Mouse (Mus musculus) myocyte (in vitro differentiated cells): ENCODE measurements around the gene Olfr1252.

Source experiments
- E2F4 ChIP-seq: IDR thresholded peaks from one replicate; pipeline ENCODE4 v1.6.1; 2011; ENCODE audit warnings: mild to moderate bottlenecking, control low read depth, moderate library complexity; ENCODE audit not compliant: insufficient read depth
- MAX ChIP-seq: IDR thresholded peaks from one replicate; pipeline ENCODE4 v1.6.1; 2011; ENCODE audit warnings: low read depth, mild to moderate bottlenecking, control low read depth
- MYOD1 ChIP-seq, 3 experiments: IDR thresholded peaks; one replicate each; pipeline ENCODE4 v1.6.1; 2011; ENCODE audit warnings: control low read depth in 2 of 3, low read depth in 2 of 3, mild to moderate bottlenecking in 2 of 3, moderate library complexity in 1 of 3; ENCODE audit not compliant: insufficient read length in 2 of 3, control insufficient read depth in 1 of 3
- MYOG ChIP-seq, 3 experiments: IDR thresholded peaks; one replicate each; pipeline ENCODE4 v1.6.1; 2011; ENCODE audit warnings: control low read depth in 2 of 3, low read depth in 2 of 3, mild to moderate bottlenecking in 2 of 3; ENCODE audit not compliant: insufficient read length in 2 of 3, control insufficient read depth in 1 of 3, insufficient read depth in 1 of 3
- POLR2A ChIP-seq: IDR thresholded peaks from one replicate; pipeline ENCODE4 v1.6.1; 2011; ENCODE audit warnings: low read depth, mild to moderate bottlenecking, control low read depth, moderate library complexity; ENCODE audit not compliant: insufficient read length
- POLR2AphosphoS2 ChIP-seq: IDR thresholded peaks from one replicate; pipeline ENCODE4 v1.6.1; 2011; ENCODE audit warnings: low read depth, control low read depth; ENCODE audit not compliant: insufficient read length
- REST ChIP-seq: IDR thresholded peaks from one replicate; pipeline ENCODE4 v1.6.1; 2011; ENCODE audit warnings: mild to moderate bottlenecking, control low read depth, moderate library complexity; ENCODE audit not compliant: insufficient read depth, insufficient read length

DNA sequence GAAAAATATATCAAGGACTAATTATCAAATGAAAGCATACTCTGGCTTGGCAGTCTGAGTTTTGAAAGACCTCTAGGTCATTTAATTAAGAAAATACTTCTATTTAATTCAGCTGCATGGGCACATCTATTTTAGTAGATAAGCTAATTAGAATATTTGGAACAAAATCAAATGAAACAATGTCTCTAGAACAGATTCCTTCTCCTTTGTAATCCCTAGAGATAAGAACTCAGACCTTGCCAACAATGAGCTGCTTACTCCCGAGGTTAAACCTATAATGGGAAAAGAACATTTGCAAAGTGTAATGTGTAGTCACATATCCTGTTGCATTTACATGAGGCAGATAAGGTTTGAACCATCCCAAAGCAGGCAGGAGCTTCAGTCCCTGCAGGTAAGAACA, at the start of gene Olfr1252:
- no peak for TF ChIP-seq REST
- TF ChIP-seq MAX, result no peak
- no peak for TF ChIP-seq MYOG (IDR thresholded peaks at IDR 0.05; ENCODE audit: control insufficient read depth in 1 of 3, insufficient read depth in 1 of 3, insufficient read length in 2 of 3, low read depth in 2 of 3)
- no peak for TF ChIP-seq POLR2A
- no peak for TF ChIP-seq MYOD1 (IDR thresholded peaks at IDR 0.05; ENCODE audit: control insufficient read depth in 1 of 3, insufficient read length in 2 of 3, low read depth in 2 of 3)
- TF ChIP-seq POLR2AphosphoS2, result no peak
- TF ChIP-seq E2F4, result no peak
